Mouse (Mus musculus) left cerebral cortex, postnatal 25 days (tissue): ENCODE data around the gene Prcp. TPM values are rescaled to one million over a fixed set of nuclear protein-coding genes. Genes with fewer than 3 reads are reported as not detected.
A peak's percentile ranks its signal among the peaks of the same experiment; 100 is the strongest.
"Not testable (repeated sequence)": the region's sequence is repeated elsewhere in the genome, so short reads cannot be mapped to it uniquely, and the experiment has no call there.

Experiments used
- DNase-seq, 2 experiments: peaks; one replicate each; pipeline ENCODE4 v3.0.0; 2022; ENCODE audit warnings: low spot score in 2 of 2, mixed read lengths in 1 of 2
- intact Hi-C: fragments of 180-260 bp; cut with DNase I; formaldehyde crosslinking; loops from one replicate; pipeline ENCODE4 v1.15.1; 2025
- total RNA-seq, 2 experiments: library from RNA; stranded (reverse); gene quantifications; 2 replicates each; pipeline ENCODE4 v1.2.3; 2021

Gene Prcp
- total RNA-seq, 2 experiments from 2014 or later, result 9.4 to 11.4 TPM

DNA sequence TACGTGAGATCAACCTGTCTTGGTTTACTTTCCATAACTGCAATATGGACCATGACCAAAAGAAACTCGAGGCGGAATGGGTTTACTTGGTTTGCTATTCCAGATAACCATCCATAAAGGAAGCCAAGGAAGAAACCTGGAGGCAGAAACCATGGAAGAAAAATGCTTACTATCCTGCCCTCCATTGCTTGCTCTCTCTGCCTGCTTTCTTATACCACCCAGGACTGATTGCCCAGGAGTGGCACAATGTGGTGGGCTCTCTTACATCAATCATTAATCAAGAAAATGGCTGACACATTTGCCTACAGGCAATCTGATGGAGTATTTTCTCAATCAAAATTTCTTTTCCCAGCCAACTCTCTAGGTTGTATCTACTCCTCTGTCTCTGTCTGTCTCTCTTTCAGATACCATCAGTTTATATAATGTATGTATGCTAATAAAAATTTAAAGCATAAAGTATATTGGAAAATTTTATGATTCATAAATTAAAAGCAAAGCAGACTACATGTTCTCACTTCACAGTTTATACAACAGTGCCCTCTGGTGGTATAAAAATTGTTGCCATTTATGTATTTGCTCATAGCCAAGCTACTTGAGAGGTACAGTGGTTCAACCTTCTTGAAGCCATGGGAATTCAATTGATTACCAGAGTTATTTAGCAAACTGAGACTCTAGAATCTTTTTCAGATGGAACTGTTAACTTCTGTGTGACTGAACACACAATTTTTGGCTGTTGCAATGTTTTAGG, 90.7 kb downstream of the Prcp start:
- intact Hi-C loops, result loop anchor here (5.0 kb wide), 2 partner anchors 68 to 132 kb away; no protein-coding TSS in a partner anchor
- peak; percentile 64 to 83 for DNase-seq

DNA sequence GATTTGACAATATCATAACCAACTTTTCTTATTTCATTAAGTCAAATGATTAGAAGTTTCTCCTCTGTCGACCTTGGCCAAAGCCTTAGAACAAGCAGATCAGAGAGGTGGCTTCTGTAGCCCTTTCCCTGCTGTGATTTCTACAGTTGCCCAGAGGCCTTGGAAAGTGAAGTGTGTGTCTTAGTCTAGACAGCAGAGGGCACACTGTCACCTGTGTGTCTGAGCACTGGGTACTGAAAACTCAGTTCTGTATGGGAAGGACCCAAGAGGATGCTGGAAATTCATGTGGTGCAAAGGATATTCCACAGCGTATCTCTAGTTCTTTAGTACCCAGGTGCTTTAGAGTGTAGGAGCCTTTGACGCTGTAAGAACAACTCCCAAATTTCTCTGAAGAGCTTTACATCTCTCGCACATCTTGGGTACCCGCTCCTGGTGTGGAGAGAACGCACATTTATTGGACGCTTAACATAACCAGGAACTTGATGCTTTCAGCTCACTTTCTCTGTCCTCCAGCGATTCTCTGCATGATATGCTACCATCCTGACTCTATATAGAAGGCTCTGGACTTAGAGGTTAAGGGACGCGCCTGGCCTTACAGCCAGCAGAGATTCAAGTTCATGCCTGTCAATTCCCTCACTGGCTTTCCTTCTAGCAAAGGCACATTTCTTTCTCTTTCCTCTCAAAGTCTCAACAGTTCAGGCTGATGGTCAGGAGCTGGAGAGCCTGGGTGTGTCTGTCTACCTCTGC, 93.3 kb downstream of the Prcp start:
- intact Hi-C loops, result loop anchor here (5.0 kb wide), 1 partner anchor 130 kb away; no protein-coding TSS in a partner anchor

DNA sequence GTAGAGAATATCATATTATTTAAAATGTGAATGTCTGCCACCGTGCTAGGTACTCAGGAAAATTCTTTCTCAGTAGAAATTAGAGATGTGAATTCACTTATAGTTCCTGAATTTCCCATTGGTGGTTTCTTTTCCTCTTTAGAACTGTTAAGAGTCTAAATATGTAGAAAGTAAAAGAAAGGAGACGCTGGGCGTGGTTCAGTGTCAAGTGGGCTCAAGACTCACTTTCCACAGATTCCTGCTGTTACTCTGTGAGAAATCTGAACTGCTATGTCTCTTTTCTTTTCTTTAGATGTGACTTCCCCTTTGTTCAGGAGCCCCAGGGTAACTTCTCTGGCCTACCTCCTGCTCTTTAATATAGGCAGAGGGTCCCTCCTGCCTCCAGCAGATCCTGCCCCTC, 103.2 kb downstream of the Prcp start:
- intact Hi-C loops, result no loop called here
- no peak for DNase-seq

More for the DNA sequence above, 93.3 kb downstream of the Prcp start:
- DNase-seq, result peak; percentile 51 to 65

DNA sequence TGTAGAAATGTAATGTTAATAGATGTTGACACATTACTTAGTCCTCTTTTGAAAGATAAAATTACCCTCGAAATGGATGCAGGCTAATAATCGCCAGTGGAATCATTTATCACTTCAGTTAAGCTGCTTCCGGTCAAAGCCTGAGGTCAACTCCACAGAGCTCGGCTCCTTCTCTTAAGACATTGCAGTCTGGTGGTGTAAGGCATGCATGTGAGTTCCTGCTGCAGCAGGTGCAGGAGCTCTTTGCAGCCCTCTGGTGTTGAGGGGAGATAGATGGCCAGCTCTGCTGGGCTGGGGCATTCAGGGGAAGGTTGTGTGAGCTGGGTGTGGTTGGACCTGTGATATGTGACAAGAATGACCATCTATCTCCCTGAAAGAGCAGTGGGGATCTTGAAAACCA, 104.0 kb downstream of the Prcp start:
- intact Hi-C loops, result no loop called here

DNA sequence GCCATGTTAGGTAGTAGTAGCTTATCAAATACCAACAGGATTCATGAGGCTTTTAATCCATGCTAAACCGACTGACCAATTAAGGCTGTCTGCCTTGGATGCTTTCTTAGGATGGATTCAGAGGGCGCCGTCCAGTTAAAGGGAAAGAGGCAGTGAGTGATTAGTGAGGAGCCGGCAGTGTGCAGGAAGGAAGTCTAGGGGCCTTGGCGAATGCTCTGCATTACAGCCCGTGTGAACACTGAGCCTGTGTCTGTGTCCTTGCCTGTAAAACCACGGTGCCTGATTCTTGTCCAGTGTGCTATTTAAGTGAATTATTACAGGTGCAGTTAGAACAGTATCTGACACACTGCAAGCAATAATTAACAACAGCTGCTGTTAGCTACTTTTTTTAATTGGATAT, 104.5 kb downstream of the Prcp start:
- DNase-seq, intact Hi-C loops: not testable (repeated sequence)

More for the DNA sequence above, 104.0 kb downstream of the Prcp start:
- DNase-seq, result no peak

DNA sequence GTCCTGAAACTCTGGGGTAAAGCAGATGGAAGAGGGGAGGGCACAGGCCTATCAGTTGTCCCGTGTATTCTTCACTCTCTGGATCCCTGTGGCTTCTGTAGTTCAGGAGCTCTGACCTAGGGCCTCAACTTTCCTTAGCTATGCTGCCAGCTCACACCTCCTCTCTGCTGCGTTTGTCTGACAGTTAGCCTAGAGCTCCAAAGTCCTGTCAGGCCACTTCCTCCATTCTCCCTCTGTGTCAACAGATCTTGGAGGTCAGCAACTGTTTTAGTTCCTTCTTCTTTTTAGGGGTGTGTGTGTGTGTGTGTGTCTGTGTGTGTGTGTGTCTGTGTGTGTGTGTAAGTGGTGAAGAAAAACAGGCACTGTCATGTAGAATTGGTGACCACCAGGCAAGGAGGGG, 106.5 kb downstream of the Prcp start:
- intact Hi-C loops, result loop anchor here (5.0 kb wide), 1 partner anchor 102 kb away; no protein-coding TSS in a partner anchor
- no peak for DNase-seq

DNA sequence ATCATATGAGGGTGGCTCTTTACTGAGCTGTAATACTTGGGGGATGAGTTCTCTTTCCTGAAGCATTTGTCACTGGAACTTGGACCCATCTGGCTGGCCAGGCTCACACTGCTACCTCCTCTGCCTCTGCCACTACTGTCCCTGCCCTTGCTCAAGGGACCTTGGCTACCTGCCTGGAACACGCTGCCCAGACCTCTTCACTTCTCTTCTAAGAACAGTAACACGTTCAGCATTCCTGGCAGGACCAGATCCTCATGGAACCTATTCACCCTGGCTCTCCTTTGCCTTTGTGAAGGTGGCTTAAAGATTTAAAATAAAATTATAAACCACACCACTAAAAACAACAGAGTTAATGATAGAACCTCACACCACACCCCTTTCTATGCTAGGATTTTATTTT, 107.6 kb downstream of the Prcp start:
- DNase-seq, result no peak
- intact Hi-C loops, result loop anchor here (5.0 kb wide), 1 partner anchor 100 kb away; no protein-coding TSS in a partner anchor

Other genes with a start within 250 kb of the Prcp start
- gene Ankrd42, start 237.3 kb upstream of the Prcp start, total RNA-seq, result 10 to 100 TPM; 20.7 to 20.9 TPM
- gene Pcf11, start 204.5 kb upstream of the Prcp start, total RNA-seq, result 10 to 100 TPM; 47.4 to 49.8 TPM
- gene Rab30, start 132.9 kb upstream of the Prcp start, total RNA-seq, result 10 to 100 TPM; 40.4 to 41.8 TPM
- under 1 TPM; 0.55 to 0.87 TPM for gene Ddias, start 223 bp upstream of the Prcp start, total RNA-seq
- gene Fam181b, start 205.4 kb downstream of the Prcp start, total RNA-seq, result 10 to 100 TPM; 21.5 to 22.2 TPM